Mouse (Mus musculus): ENCODE results near the gene Spint2. TPM values are rescaled to one million over a fixed set of nuclear protein-coding genes. Genes with fewer than 3 reads are reported as not detected.

Spint2 gene
- polyA plus RNA-seq, 1 experiment = 25.9 TPM

DNA sequence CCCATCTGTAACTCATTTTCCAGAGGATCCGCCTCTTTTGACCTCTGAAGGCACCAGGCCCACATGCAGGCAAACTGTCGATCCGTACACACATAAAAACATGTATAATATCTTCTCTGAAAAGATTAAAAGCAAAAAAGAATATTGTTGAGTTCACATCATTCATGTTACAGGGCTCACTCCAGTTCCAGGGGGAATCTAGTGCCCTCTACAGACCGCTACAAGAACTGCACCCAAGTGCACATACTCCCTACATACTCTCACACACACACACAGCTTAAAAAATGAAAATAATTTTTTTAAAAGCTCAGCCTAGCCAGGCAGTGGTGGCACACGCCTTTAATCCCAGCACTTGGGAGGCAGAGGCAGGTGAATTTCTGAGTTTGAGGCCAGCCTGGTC lies 47.1 kb downstream of the Spint2 start:
- H3K4me3 ChIP-seq (ENCODE audit: insufficient read depth, low read length) = no peak overlapping the region
- TF ChIP-seq CTCF (IDR thresholded peaks at IDR 0.05; ENCODE audit: extremely low read depth, insufficient read depth, low read length) (0 out of 2 replicates have a peak, but pooled peaks have one; percentile 16), POLR2A (IDR thresholded peaks at IDR 0.05; ENCODE audit: extremely low read depth, insufficient read depth, low read length) (no peak)
- H3K4me1 ChIP-seq (ENCODE audit: control insufficient read depth, insufficient read depth, low read length) = no peaks in the 10 kb centered on the region
- H3K27ac ChIP-seq (ENCODE audit: insufficient read depth, low read length) = no peak overlapping the region

DNA sequence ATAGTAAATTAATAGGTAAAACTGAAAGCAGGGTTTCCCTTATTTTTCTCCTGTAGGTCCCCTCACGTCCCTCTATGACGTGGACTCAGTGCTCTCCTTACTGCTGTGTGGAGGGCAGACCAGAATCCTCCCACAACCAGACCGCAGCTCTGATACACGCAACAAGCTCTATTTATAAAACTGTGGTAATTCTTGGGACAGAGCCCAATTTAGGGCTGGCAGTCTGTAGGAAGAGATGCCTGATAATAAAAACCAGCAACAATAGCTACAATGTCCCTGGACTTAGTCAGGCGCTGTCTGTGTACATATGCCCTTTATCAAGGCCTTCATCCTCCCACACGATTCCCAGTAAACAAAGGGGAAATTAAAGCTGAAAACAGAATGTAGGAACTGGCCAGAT lies 48.0 kb downstream of the Spint2 start:
- H3K27ac ChIP-seq (ENCODE audit: insufficient read depth, low read length) = no peak overlapping the region
- H3K4me1 ChIP-seq (ENCODE audit: control insufficient read depth, insufficient read depth, low read length) = no peaks in the 10 kb centered on the region
- no peak overlapping the region for H3K4me3 ChIP-seq (ENCODE audit: insufficient read depth, low read length)
- TF ChIP-seq CTCF (IDR thresholded peaks at IDR 0.05; ENCODE audit: extremely low read depth, insufficient read depth, low read length) = no peak

DNA sequence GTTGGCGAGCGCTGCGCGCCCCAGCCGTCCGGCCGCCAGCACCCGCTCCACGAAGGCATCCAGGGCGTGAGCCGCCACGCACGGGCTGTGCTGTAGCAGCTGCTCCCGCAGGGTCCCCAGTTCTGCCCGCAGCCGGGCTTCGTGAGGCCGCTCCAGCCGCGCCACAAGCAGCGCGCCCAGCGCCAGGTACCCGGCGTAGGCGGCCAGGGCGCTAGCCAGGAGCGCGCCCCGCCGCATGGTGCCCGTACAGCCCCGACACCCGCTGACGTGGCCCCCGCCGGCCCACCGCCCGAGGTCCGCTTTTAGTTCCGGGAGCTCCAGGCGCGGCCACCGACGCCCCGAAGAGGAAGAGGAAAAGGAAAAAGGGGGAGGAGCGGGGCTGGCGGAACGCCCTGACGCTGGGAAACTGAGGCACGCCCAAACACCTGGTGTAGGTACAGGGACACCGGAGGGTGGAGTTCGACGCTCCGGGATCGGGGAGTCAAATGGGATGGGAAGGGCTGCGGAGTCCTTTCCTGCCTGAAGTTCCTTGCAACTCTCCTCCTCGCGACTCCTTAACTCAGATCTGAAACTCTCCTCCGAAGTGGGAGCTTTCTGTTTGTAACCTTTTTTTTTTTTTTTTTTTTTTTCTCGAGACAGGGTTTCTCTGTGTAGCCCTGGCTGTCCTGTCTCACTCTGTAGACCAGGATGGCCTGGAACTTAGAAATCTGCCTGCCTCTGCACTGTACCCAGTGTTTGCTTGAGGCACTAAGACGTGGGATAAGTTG lies 49.3 kb downstream of the Spint2 start, which contains the start of gene Kcnk6:
Gene Kcnk6 (minus strand): TSS at position 269 of the 767 bp plus-strand sequence.
- TF ChIP-seq POLR2A (IDR thresholded peaks at IDR 0.05; ENCODE audit: extremely low read depth, insufficient read depth, low read length) = no peak
- no peak for TF ChIP-seq CTCF (IDR thresholded peaks at IDR 0.05; ENCODE audit: extremely low read depth, insufficient read depth, low read length)
- H3K4me1 ChIP-seq (ENCODE audit: control insufficient read depth, insufficient read depth, low read length) = no peaks in the 10 kb centered on the region
- peak within 1 kb of the TSS; percentile 40 for H3K4me3 ChIP-seq (ENCODE audit: insufficient read depth, low read length)
- H3K27ac ChIP-seq (ENCODE audit: insufficient read depth, low read length) = peak within 1 kb of the TSS; percentile 43; the same call in 1 of the 2 replicates

DNA sequence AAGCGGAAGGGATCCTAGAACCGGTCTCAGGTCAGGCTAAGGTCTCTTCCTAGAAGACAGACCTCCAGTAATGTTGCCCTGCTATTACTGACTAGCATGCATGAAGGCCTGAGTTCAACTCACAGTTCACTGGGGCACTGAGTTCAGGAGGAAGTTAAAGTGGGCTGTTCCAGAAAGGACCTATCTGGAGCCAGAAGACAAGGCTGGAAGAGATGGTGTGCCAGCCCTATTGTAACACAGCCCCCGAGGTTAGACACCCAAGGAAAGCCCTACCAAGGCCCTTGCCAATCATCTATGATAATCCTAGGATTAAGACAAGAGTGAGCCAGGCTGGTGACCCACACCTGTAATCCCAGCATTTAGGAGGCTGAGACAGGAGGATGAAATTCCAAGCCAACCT lies 50.2 kb downstream of the Spint2 start:
- no peak for TF ChIP-seq CTCF (IDR thresholded peaks at IDR 0.05; ENCODE audit: extremely low read depth, insufficient read depth, low read length)
- TF ChIP-seq POLR2A (IDR thresholded peaks at IDR 0.05; ENCODE audit: extremely low read depth, insufficient read depth, low read length) = no peak
- no peak overlapping the region for H3K27ac ChIP-seq (ENCODE audit: insufficient read depth, low read length)
- H3K4me3 ChIP-seq (ENCODE audit: insufficient read depth, low read length) = peak overlapping the region; percentile 40
- no peaks in the 10 kb centered on the region for H3K4me1 ChIP-seq (ENCODE audit: control insufficient read depth, insufficient read depth, low read length)

DNA sequence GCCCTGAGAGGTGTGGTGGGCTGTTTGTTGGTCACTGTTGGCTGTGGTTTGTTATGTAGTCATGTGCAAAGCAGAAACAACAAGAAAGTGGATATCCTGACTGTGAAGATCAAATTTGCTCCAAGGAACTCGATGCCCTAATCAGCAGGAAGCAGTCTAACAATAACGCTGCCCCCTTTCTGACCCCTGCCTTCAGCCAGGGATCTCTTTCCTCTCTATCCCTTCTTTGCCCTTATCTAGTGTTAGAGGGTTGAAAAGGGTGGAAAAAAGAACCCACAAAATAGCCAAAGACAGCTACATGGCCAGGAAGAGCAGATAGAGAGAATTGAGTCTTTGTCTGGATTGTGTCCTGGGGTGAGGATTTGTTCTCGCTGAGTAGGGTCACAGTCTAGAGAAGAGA lies 51.2 kb downstream of the Spint2 start:
- Histone ChIP-seq H3K4me1 (ENCODE audit: control insufficient read depth, insufficient read depth, low read length) (no peaks in the 10 kb centered on the region), H3K4me3 (ENCODE audit: insufficient read depth, low read length) (no peak overlapping the region), H3K27ac (ENCODE audit: insufficient read depth, low read length) (no peak overlapping the region)
- no peak for TF ChIP-seq POLR2A (IDR thresholded peaks at IDR 0.05; ENCODE audit: extremely low read depth, insufficient read depth, low read length)
- TF ChIP-seq CTCF (IDR thresholded peaks at IDR 0.05; ENCODE audit: extremely low read depth, insufficient read depth, low read length) = no peak

DNA sequence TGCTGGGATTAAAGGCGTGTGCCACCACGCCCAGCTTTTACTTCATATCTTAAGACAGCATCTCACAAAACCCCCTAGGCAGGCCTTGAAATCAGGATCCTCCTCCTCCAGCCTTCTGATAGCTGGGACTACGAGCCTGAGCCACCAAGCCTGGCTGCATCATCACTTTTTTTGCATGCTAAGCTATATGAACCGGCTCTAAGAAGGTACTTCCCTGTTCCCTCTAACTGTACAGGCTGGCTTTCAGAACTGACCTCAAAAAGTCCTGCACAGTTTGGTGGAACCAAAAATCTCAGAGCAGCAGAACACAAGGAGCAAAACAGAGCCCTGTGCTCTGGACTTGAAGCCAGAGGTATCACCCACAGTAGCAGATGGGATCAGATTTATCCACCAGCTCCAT lies 53.5 kb downstream of the Spint2 start:
- H3K4me3 ChIP-seq (ENCODE audit: insufficient read depth, low read length) = no peak overlapping the region
- no peak for TF ChIP-seq CTCF (IDR thresholded peaks at IDR 0.05; ENCODE audit: extremely low read depth, insufficient read depth, low read length)
- TF ChIP-seq POLR2A (IDR thresholded peaks at IDR 0.05; ENCODE audit: extremely low read depth, insufficient read depth, low read length) = no peak
- no peaks in the 10 kb centered on the region for H3K4me1 ChIP-seq (ENCODE audit: control insufficient read depth, insufficient read depth, low read length)
- H3K27ac ChIP-seq (ENCODE audit: insufficient read depth, low read length) = peak overlapping the region; percentile 43; the same call in 1 of the 2 replicates

DNA sequence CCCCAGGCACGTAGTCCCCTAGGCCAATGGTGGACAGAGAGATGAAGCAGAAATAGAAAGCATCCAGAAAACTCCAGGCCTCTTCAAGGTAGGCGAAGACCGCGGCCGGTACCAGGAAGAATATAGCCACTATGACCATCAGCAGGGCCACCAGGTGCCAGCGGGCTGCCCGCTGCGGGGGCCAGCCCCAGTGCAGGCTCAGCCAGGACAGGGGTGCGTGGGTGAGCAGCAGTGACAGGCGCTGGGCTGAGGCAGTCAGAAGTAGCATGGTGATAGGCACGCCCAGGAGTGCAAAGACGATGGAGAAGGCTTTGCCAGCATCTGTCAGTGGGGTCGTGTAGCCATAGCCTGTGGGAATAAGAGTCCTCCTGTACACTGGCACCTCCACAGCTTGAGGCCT lies 56.2 kb downstream of the Spint2 start:
- Histone ChIP-seq H3K4me3 (ENCODE audit: insufficient read depth, low read length) (peak overlapping the region; percentile 9; the same call in 1 of the 2 replicates), H3K27ac (ENCODE audit: insufficient read depth, low read length) (no peak overlapping the region)

DNA sequence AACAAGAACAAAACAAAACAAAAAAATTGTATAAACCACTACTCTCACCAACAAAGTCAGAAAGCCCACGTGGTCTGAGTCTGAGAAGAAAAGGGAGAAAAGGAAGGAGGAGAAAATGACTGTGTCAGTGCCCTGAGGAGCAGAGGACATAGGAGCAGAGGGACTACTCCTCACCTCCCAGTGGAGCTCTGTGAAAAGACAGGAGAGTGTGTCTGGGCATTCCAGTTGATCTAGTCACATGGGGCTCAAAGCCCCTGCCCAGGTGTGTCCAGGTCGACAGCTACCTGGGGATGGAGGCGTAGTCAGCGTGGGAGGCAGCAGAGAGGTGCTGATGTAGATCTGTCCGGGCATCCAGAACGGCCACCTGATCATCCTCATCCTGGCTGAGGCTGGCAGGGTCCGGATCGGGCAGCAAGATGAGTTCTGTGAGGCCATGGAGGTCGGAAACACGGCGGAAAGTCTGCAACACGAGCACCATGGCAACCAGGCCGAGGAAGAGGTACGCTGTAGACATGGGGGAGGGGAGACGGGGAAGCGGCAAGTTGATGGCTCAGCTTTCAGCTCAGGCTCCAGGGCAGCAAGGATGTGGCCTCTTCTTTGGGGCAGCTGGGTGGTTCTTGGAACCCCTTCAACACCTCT lies 56.8 kb downstream of the Spint2 start:
- H3K4me3 ChIP-seq (ENCODE audit: insufficient read depth, low read length) = peak overlapping the region; percentile 7
- TF ChIP-seq POLR2A (IDR thresholded peaks at IDR 0.05; ENCODE audit: extremely low read depth, insufficient read depth, low read length) = no peak
- TF ChIP-seq CTCF (IDR thresholded peaks at IDR 0.05; ENCODE audit: extremely low read depth, insufficient read depth, low read length) = no peak
- no peak overlapping the region for H3K27ac ChIP-seq (ENCODE audit: insufficient read depth, low read length)
- no peaks in the 10 kb centered on the region for H3K4me1 ChIP-seq (ENCODE audit: control insufficient read depth, insufficient read depth, low read length)

More for the DNA sequence above, 56.2 kb downstream of the Spint2 start:
- no peak for TF ChIP-seq CTCF (IDR thresholded peaks at IDR 0.05; ENCODE audit: extremely low read depth, insufficient read depth, low read length)
- no peak for TF ChIP-seq POLR2A (IDR thresholded peaks at IDR 0.05; ENCODE audit: extremely low read depth, insufficient read depth, low read length)
- H3K4me1 ChIP-seq (ENCODE audit: control insufficient read depth, insufficient read depth, low read length) = no peaks in the 10 kb centered on the region

DNA sequence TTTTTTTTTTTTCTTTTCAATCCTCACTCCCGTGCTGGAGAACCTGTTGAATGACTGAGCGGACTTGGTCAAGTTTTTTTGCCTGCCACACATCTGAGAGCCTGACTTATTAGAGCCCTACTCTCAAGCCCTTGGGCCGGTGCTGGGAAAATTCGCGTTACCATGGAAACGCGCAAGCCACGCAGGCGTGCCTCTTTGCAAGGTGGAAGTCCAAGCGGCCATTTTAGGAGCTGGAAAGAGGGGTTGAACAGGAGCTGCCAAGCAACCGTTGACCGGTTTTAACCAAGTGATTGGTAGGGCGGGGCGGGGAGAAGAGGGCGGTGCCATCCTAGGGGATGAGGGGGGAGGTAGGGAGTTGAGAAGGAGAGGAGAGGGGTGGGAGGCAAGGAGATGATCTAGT lies 66.9 kb downstream of the Spint2 start:
- Histone ChIP-seq H3K4me3 (ENCODE audit: insufficient read depth, low read length) (no peak overlapping the region), H3K27ac (ENCODE audit: insufficient read depth, low read length) (no peak overlapping the region), H3K4me1 (ENCODE audit: control insufficient read depth, insufficient read depth, low read length) (no peaks in the 10 kb centered on the region)
- TF ChIP-seq POLR2A (IDR thresholded peaks at IDR 0.05; ENCODE audit: extremely low read depth, insufficient read depth, low read length) (no peak), CTCF (IDR thresholded peaks at IDR 0.05; ENCODE audit: extremely low read depth, insufficient read depth, low read length) (no peak)

DNA sequence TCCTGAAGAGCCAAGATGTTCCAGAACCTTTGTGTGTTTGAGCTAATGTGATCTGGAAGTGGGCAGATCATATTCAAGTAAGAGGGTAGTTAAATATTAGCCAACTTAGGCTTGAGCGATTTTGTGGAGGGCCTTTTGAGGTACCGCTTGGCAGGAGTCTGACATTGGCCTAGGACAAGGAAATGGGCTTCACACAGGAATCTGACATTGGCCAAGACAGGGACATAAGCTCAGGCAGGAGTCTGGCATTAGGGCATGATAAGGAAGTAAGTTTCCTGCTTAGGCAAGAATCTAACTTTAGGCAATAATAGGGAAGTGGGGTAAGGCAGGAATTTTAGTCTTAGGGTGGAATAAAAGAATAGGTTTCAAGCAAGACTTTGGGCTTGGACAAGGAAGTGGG lies 67.5 kb downstream of the Spint2 start:
- H3K4me3 ChIP-seq (ENCODE audit: insufficient read depth, low read length) = no peak overlapping the region
- TF ChIP-seq POLR2A (IDR thresholded peaks at IDR 0.05; ENCODE audit: extremely low read depth, insufficient read depth, low read length) (no peak), CTCF (IDR thresholded peaks at IDR 0.05; ENCODE audit: extremely low read depth, insufficient read depth, low read length) (no peak)
- H3K27ac ChIP-seq (ENCODE audit: insufficient read depth, low read length) = no peak overlapping the region
- no peaks in the 10 kb centered on the region for H3K4me1 ChIP-seq (ENCODE audit: control insufficient read depth, insufficient read depth, low read length)

Measured in cortical plate, adult 2 months (tissue).